Mouse (Mus musculus): Measurements from ENCODE around the gene Mpeg1. TPM values are rescaled to one million over a fixed set of nuclear protein-coding genes. Genes with fewer than 3 reads are reported as not detected.
A peak's percentile ranks its signal among the peaks of the same experiment; 100 is the strongest.

The Mpeg1 gene
- polyA plus RNA-seq, 1 experiment from 2014 or later, result 0.78 TPM

DNA sequence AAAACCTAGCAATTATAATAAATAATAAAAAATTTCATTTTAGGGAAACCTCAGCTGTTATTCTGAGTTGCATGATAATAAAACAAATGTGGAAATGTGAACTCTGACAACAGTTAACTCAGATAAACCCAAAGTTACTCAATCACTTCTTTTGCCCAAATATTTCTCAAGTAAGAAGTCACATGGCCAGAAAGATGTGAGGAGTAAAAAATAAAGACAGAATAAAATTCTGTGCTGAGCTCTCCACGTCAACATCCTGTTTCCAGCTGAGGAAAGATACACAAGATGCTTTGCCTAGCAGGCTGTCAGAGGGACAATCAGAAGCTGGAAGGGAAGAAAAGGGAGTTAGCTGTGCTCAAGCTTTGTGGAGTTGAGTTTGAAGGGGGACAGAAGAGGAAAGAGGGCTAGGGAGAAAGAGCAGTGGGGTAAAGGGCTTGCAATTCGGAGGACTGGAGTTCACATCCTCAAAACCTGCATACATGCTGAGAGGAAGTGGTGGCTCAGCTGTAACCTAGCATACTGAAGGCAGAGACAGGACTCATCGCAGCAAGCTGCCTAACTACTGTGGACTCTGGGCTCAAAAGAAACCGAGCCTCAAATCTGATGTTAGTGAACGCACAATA, 20.4 kb upstream of the Mpeg1 start:
- no peak overlapping the region for H3K27ac ChIP-seq
- no peaks in the 10 kb centered on the region for H3K36me3 ChIP-seq
- ATAC-seq (ENCODE audit: low FRiP score), result no peak
- H3K4me1 ChIP-seq (replicated peaks), result no peaks in the 10 kb centered on the region
- H3K27me3 ChIP-seq, result no peaks in the 10 kb centered on the region
- WGBS, result 74% methylated on average over 5 of the region's 5 CpGs
- H3K4me2 ChIP-seq, result no peak overlapping the region
- H3K4me3 ChIP-seq, result no peak overlapping the region
- no peak overlapping the region for H3K9ac ChIP-seq
- no peaks in the 10 kb centered on the region for H3K9me3 ChIP-seq

DNA sequence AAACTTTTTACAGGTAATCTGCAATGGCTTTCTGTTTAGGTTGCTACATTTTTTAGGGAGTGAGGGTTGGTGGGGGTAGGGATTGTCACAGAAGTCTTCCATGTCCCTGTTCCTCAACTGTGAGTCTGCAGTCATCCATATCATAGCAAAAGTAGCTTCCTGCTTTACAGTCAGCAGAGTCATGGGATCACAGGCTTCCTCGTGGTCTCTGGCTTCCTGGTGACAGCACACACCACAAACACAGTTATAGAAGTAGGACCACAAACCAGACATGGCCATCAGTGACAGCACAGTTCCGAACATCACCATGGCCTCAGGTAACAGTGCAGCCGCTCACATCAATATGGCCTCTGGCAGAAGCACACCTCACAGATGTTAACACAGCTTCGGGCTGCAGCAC, 18.0 kb upstream of the Mpeg1 start:
- ATAC-seq (ENCODE audit: low FRiP score), result no peak
- no peak overlapping the region for H3K9ac ChIP-seq
- H3K4me2 ChIP-seq, result no peak overlapping the region
- no peaks in the 10 kb centered on the region for H3K27me3 ChIP-seq
- no peak overlapping the region for H3K27ac ChIP-seq
- 82% methylated on average over 4 of the region's 4 CpGs for WGBS
- H3K9me3 ChIP-seq, result no peaks in the 10 kb centered on the region
- H3K4me3 ChIP-seq, result no peak overlapping the region
- no peaks in the 10 kb centered on the region for H3K4me1 ChIP-seq (replicated peaks)
- H3K36me3 ChIP-seq, result no peaks in the 10 kb centered on the region

DNA sequence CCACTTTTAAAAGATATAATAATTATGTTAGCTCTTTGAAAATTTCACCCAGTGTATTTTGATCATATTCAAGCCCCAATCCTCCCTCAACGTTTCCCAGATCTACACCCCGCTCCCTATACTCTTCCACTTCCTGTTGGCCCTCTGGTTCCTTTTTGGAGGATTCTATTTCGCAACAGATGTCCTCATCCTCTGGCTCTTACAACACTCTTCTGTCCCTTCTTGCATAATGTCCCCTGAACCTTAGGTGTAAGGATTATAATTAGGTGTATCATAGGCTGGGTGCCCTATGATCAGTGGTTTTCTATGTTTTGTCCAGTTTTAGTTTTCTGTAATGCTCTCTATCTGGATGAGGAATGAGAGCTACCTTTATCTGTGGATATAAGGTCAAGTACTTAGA, 15.6 kb upstream of the Mpeg1 start:
- Histone ChIP-seq H3K4me1 (replicated peaks) (no peaks in the 10 kb centered on the region), H3K4me2 (no peak overlapping the region), H3K4me3 (no peak overlapping the region), H3K27ac (no peak overlapping the region), H3K9me3 (no peaks in the 10 kb centered on the region), H3K27me3 (no peaks in the 10 kb centered on the region), H3K36me3 (no peaks in the 10 kb centered on the region), H3K9ac (no peak overlapping the region)
- 86% methylated on average over 3 of the region's 3 CpGs for WGBS
- no peak for ATAC-seq (ENCODE audit: low FRiP score)

DNA sequence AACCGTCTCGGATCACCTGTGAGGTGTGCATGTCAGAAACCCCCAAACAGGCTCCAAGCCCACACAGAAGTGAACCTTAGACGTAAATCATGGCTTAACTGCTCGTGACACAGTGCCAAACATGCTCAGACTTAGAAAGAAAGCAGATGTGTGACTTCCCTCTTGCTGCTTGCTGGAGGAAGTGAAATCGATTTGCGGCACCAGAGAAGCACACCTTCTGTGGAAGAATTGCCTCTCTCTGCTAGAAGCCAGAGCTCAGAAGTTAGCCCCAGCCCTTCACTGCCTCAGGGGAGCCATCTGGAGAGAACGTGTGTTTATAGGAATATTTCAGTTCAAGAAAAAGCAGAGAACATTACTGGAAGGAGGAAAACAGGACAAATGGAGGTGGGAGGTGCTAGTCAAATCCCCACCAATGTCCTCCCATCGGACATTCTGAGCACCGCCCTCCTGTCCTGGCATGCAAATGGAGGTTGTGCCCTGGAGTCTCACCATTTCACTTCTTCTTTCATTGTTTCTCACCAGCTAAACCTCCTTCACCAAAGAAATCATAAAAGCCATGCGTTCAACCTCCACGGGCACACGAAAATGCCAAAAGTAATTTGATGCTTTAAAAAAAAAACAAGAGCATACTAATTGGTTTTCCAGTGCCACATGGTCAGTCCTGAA, 3.0 kb upstream of the Mpeg1 start:
- WGBS, result 84% methylated on average over 12 of the region's 12 CpGs
- no peak for ATAC-seq (ENCODE audit: low FRiP score)
- no peaks in the 10 kb centered on the region for H3K27me3 ChIP-seq
- H3K4me2 ChIP-seq, result no peak overlapping the region
- H3K4me1 ChIP-seq (replicated peaks), result no peaks in the 10 kb centered on the region
- no peak overlapping the region for H3K4me3 ChIP-seq
- H3K27ac ChIP-seq, result no peak overlapping the region
- H3K9me3 ChIP-seq, result no peaks in the 10 kb centered on the region
- H3K36me3 ChIP-seq, result no peaks in the 10 kb centered on the region
- no peak overlapping the region for H3K9ac ChIP-seq

DNA sequence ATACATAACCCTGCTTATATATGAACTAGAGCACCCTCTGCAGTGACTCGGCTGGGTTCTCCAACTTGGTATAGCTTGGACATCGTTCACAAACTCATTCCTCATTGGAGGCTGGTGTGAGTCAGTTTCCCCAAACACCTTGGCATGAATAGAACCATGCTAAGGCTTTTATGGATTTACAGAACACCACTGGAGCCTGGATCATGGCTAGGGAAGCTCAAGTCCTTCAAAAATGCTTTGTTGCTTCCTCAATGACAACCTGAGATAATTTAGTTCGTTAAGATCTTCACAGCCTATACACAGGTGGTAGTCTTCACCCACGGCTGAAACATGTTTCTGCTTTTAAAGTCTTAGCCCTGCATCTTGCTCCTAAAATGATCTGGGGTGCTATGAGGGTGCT, 1.1 kb upstream of the Mpeg1 start:
- Histone ChIP-seq H3K27ac (no peak overlapping the region), H3K4me2 (no peak overlapping the region), H3K9ac (no peak overlapping the region), H3K27me3 (no peaks in the 10 kb centered on the region), H3K4me3 (no peak overlapping the region), H3K9me3 (no peaks in the 10 kb centered on the region), H3K4me1 (replicated peaks) (no peaks in the 10 kb centered on the region), H3K36me3 (0 out of 2 replicates have a peak, but pooled peaks cover under 1% of the 10 kb centered on the region)
- ATAC-seq (ENCODE audit: low FRiP score), result no peak
- 89% methylated on average over 4 of the region's 4 CpGs for WGBS

DNA sequence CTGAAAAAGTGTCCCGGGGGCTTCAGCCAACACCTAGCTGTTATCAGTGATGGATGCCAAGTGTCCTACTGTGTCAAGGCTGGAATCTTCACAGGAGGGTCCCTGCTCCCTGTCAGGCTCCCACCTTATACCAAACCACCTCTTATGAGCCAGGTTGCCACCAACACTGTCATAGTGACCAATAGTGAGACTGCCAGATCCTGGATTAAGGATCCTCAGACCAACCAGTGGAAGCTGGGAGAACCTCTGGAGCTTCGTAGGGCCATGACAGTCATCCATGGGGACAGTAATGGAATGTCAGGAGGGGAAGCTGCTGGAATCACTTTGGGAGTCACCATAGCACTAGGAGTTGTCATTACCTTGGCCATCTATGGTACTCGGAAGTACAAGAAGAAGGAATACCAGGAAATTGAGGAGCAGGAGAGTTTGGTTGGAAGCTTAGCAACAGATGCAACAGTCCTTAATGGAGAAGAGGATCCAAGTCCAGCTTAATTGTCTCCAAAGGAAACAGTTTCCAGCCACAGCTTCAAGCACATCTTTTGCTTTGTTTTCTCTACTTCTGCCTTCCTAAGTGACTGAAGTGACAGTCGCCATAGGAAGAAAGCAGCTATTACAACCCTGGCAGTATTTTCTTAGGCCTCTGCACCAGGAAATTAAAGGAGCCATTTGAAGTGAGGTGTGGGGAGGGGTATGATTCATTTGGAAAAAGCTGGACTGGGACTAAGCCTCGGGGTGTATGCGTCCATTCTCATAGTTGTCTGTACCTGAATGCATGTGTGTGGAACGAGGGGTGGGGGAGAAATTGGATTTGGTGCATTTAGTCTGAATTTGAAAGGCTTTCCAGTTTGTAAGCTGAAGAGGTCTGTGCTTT, 2.5 kb downstream of the Mpeg1 start:
- no peaks in the 10 kb centered on the region for H3K27me3 ChIP-seq
- H3K9me3 ChIP-seq, result no peaks in the 10 kb centered on the region
- H3K27ac ChIP-seq, result no peak overlapping the region
- no peak overlapping the region for H3K4me2 ChIP-seq
- no peak overlapping the region for H3K4me3 ChIP-seq
- no peaks in the 10 kb centered on the region for H3K4me1 ChIP-seq (replicated peaks)
- WGBS, result 73% methylated on average over 7 of the region's 7 CpGs
- no peak overlapping the region for H3K9ac ChIP-seq
- ATAC-seq (ENCODE audit: low FRiP score), result no peak
- H3K36me3 ChIP-seq, result peaks cover 10% of the 10 kb centered on the region

DNA sequence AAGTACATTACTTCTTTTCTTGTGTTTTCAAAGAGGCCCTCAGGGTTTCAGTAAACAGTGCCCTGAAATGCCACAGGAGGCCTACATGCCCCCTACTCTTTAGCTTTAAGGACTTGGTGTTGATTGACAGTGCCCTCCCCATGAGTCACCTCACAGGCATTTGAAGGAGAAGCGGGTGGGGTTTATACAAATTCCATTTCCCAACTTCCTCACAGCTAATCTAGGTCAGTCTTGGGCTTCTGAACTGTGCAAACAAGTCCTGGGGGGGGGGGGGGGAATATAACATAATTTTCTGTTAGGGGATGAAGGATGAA, 3.1 kb downstream of the Mpeg1 start:
- Histone ChIP-seq H3K9me3 (no peaks in the 10 kb centered on the region), H3K27me3 (no peaks in the 10 kb centered on the region), H3K4me3 (no peak overlapping the region), H3K27ac (no peak overlapping the region), H3K9ac (no peak overlapping the region), H3K4me2 (no peak overlapping the region), H3K4me1 (replicated peaks) (no peaks in the 10 kb centered on the region), H3K36me3 (peaks cover 15% of the 10 kb centered on the region)
- WGBS, result 35% methylated on average over 1 of the region's 1 CpGs
- no peak for ATAC-seq (ENCODE audit: low FRiP score)

DNA sequence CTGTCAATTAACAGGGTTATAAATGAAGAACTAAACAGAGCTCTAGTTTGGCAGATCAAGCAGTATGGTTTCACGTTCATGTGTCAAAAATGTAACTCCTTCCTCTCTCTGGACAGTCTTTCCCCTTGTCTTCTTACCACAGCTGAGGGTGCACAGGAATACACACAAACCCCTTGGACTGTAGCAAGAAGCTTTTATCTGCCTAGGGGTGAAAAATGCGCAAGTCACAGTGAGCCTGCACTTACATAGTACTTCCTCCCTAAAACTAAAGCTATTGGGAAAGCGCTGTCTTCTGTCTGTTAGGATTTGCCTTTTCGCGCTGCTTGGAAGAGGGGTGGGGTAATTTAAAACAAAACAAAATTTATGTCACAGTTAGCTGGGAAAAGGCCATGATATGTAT, 3.5 kb downstream of the Mpeg1 start:
- no peak overlapping the region for H3K9ac ChIP-seq
- H3K36me3 ChIP-seq, result peaks cover 20% of the 10 kb centered on the region
- ATAC-seq (ENCODE audit: low FRiP score), result no peak
- H3K4me1 ChIP-seq (replicated peaks), result no peaks in the 10 kb centered on the region
- H3K27me3 ChIP-seq, result no peaks in the 10 kb centered on the region
- no peaks in the 10 kb centered on the region for H3K9me3 ChIP-seq
- no peak overlapping the region for H3K4me3 ChIP-seq
- no peak overlapping the region for H3K4me2 ChIP-seq
- H3K27ac ChIP-seq, result no peak overlapping the region
- 82% methylated on average over 5 of the region's 5 CpGs for WGBS

DNA sequence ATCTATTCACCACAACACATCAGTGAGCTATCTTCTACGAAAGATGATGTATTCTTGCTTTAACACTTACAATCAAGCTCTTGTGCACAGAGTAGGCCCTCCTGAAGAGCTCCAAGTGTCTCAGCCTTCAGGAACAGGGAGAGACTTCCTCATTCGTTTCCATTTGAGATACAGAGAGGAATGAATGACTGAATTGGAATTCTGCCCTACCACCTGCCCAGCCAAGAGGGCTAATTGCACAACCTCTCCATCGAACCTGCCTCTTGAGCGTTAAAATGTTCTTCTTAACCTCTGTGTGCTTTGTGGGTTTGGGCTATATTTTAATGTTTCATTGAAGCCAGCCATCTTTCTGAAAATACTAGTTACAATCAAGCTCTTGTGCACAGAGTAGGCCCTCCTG, 4.1 kb downstream of the Mpeg1 start:
- no peak for ATAC-seq (ENCODE audit: low FRiP score)
- H3K4me3 ChIP-seq, result no peak overlapping the region
- WGBS, result 84% methylated on average over 4 of the region's 4 CpGs

DNA sequence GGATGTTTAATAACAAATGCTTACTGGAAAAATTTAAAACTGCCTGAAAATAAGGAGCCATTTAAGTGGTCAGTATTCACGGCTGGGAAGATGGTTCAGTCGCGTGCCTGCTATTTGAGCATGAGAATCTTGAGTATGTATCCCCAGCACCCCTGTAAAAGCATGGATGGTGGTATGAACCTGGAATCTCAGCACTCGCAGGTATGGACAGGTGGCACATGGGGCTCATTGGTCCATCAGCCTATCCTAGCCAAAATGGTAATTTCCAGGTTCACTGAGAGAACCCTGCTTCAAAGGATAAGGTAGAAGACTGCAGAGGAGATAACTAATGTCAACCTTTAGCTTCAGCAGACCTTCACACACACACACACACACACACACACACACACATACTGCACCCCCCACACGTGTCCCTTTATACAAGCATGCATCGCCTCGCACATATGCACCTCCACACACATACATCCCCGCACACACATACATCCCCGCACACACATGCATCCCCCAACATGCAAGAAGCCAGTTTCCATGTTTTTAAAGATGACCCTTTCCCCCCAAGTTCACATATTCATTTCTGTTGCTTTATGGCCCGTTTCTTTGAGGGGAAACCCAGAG, 5.1 kb downstream of the Mpeg1 start:
- H3K4me1 ChIP-seq (replicated peaks), result no peaks in the 10 kb centered on the region
- H3K4me3 ChIP-seq, result no peak overlapping the region
- no peaks in the 10 kb centered on the region for H3K27me3 ChIP-seq
- H3K27ac ChIP-seq, result no peak overlapping the region
- H3K4me2 ChIP-seq, result no peak overlapping the region
- ATAC-seq (ENCODE audit: low FRiP score), result no peak; the same call in 1 of the 2 replicates
- H3K9me3 ChIP-seq, result no peaks in the 10 kb centered on the region
- peaks cover 30% of the 10 kb centered on the region for H3K36me3 ChIP-seq
- 93% methylated on average over 10 of the region's 10 CpGs for WGBS
- no peak overlapping the region for H3K9ac ChIP-seq

More for the DNA sequence above, 4.1 kb downstream of the Mpeg1 start:
- Histone ChIP-seq H3K4me1 (replicated peaks) (no peaks in the 10 kb centered on the region), H3K9me3 (no peaks in the 10 kb centered on the region), H3K27me3 (no peaks in the 10 kb centered on the region), H3K9ac (no peak overlapping the region), H3K36me3 (peaks cover 25% of the 10 kb centered on the region), H3K4me2 (no peak overlapping the region), H3K27ac (no peak overlapping the region)

DNA sequence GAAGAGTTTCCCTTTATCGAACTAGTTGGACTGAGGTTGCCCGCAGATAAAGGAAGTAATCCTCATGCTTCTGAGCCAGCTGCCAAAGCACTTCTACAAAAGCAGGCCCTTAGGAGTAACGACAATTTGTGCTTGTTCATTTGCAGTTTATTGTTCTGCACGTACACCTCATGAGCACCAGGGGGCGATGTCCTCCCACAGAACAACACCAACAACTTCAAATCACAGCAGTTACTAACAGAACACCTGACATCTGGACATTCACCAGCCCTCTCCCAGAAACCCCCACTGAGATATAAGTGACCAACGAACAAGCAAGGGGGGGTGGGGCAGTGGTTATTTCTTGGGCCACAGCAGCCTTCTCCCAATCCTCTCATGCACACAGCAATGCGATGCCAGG, 5.6 kb downstream of the Mpeg1 start:
- no peak overlapping the region for H3K4me2 ChIP-seq
- no peaks in the 10 kb centered on the region for H3K4me1 ChIP-seq (replicated peaks)
- no peaks in the 10 kb centered on the region for H3K27me3 ChIP-seq
- no peak overlapping the region for H3K9ac ChIP-seq
- H3K4me3 ChIP-seq, result no peak overlapping the region
- peaks cover 36% of the 10 kb centered on the region for H3K36me3 ChIP-seq
- ATAC-seq (ENCODE audit: low FRiP score), result peak; percentile 39; the same call in 1 of the 2 replicates
- WGBS, result 33% methylated on average over 7 of the region's 7 CpGs
- no peaks in the 10 kb centered on the region for H3K9me3 ChIP-seq
- no peak overlapping the region for H3K27ac ChIP-seq

DNA sequence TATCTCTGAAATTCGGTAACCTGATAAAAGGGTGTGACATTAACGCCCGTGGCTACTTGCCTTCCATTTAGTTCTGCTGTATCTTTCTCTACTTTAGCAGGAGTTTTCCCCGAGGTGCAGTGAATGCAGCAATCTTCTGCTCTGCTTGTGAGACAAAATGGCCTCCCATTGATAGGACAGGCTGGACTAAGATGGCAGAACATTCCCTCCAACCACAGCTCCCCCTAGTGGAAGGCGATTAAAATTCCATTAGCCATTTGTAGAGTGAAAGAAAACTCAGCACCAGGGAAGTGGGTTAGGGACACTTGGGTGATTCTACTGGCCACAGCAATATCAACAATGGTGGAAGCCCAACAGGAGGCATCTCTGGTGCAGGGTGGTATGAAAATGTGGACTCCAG, 6.9 kb downstream of the Mpeg1 start:
- H3K4me2 ChIP-seq, result no peak overlapping the region
- no peak for ATAC-seq (ENCODE audit: low FRiP score)
- H3K36me3 ChIP-seq, result peaks cover 46% of the 10 kb centered on the region
- 78% methylated on average over 5 of the region's 5 CpGs for WGBS
- H3K27me3 ChIP-seq, result no peaks in the 10 kb centered on the region
- H3K9me3 ChIP-seq, result no peaks in the 10 kb centered on the region
- H3K4me1 ChIP-seq (replicated peaks), result no peaks in the 10 kb centered on the region
- H3K9ac ChIP-seq, result no peak overlapping the region
- H3K4me3 ChIP-seq, result no peak overlapping the region
- H3K27ac ChIP-seq, result no peak overlapping the region

Measured in hindbrain, embryonic 13.5 days (tissue).